Mouse (Mus musculus) embryo, embryonic 11.5 days (tissue): ENCODE data around the gene Golga1.

ENCODE experiments used
- DNase-seq: peaks from one replicate; pipeline ENCODE4 v3.0.0-alpha.2; 2012; ENCODE audit warnings: low read depth, low spot score

Golga1 gene

DNA sequence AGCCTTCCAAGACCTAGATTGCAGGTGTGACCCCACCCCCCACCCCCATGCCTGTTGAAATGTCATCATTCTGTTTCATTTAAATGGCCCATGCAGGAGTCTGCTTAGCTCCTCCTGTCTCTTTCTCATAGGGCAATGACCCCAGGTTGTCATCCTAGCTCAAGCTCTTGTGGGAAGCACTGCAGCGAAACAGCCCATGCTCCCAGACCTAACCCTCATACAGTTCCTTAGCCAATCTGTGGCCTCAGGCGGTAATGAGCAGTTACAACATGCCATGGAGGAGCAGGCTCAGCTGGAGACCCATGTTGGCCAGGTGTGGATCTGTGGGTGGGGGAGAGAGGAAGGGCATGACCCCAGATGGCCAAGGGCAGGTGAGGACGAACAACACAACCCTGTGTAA, 90.2 kb downstream of the Golga1 start:
- no peak for DNase-seq

DNA sequence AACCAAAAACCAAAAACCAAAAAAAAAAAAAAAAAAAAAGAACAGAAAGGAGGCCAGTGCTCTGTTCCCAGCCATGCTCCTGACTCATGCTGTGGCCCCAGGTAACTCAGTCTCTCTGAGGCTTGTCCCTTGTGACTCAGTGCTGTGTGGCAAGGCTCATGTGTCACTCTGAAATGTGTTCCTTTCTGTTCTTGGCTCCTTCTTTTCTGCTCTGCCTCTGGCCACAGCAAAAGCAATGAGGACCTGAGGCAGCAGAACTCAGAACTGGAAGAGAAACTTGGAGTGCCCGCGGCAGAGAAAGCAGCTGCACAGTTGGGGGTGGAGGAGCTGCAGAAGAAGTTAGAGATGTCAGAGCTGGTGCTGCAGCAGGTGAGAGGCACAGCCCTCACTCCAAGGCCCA, 91.2 kb downstream of the Golga1 start:
- DNase-seq: no peak

DNA sequence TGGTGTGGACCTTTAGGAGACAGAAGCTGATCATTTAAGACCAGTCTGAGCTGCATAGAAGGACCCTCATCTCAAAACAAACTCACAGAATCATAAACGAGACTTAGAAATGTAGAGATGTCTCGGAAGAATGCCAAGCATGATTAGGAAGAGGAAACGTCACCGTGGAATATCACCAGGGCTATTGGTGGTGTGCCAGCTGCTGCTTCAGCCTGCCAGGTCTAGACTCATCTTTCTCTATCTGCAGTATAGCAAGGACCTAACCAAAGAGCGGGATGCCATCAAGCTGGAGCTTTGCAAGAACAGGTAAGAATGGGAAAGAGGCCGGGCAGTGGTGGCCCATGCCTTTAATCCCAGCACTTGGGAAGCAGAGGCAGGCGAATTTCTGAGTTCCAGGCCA, 91.6 kb downstream of the Golga1 start:
- no peak for DNase-seq

DNA sequence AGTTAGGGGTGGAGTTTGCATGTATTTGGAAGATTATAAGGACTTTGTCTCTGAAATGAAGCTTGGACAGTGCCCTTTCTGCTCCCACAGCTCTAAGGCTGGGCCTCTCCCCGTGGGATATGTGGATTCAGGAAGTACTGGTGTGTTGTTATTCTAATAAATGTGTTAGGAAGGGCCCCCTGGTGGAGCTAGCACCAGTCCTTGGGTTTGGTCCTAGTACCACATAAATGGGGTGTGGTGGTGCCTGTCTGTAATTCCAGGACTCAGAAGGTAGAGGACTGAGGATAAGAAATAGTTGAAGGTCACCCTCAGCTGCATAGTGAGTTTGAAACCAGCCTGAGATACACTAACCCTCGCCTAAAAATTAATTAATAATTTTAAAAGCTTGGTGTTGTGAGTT, 92.1 kb downstream of the Golga1 start:
- DNase-seq: no peak

DNA sequence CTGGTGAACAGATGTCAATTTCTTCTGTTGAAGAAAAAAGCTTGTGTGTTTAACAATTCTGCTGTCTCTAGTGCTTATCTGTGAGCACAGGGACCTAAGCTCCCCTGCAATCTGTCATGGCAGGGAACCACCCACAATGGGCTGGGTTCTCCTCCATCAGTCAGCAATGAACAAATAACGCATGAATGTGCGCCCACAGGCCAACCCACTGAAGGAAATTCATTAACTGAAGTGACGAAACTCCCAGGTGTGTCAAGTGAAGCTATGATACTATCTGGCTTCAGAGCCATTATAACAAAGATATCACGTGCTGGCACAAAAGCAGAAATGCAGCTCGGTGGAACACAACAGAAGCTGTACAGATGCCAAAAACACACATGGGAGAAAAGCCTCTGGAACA, 95.3 kb downstream of the Golga1 start:
- no peak for DNase-seq

DNA sequence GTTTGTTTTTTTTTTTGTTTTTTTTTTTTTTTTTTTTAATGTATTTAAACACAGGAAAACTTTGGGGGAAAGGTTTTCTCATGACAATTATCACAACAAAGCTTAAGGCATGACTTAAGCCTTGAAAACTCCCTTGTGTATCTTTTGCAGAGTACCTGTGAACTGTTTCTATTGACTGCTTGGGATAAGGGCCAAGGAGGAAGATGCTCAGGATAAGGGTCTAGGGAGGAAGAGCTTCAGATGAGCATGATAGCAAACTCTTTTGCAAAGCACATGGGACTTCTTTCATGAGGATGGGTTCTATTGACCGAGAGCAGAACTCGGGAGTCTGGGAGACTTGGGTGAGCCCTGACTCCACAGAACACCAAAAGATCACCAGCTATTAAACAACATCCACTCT, 95.7 kb downstream of the Golga1 start:
- no peak for DNase-seq
